Mouse (Mus musculus): ENCODE results near the gene Hamp. TPM values are rescaled to one million over a fixed set of nuclear protein-coding genes. Genes with fewer than 3 reads are reported as not detected.

The Hamp gene
- polyA plus RNA-seq, 1 experiment from 2014 or later, result not detected

DNA sequence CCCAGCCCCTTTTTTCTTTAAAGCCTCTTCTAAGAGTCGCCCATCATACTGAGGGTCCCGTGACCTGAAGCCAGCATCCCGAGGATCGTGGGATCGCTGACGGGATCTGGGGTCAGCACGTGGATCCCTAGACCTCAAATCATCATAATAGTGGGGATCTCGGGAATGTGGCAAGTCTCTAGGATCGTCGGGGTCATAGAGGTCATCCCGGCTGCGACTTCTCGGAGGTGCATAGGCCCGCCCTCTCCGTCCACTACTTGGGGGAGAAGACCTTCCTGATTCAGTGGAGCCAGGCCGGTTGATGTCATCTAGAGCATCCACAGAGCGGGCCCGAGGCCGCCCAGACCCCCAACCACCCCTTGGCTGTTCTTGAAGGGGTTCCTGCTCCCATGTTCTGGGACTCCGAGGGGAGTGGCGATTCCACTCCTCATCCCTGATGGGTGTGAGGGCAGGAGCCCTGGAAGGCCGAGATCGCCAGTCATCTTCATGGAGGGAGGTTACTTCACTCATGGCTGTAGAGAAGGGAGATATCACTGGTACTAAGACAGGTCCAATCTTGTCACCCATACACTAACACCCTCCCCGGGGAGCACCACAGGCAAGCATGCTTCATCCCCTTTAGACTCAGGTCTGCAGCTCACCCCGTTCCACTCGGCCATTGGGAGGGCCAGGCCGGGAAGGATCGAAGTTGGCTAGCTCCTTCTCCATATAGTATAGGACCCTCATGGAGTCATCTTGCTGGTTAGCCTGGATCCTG, 14.5 kb upstream of the Hamp start:
- Histone ChIP-seq H3K4me1 (replicated peaks; ENCODE audit: control insufficient read depth, insufficient read depth, low read length) (no peaks in the 10 kb centered on the region; the same call in 1 of the 2 replicates), H3K9me3 (ENCODE audit: control insufficient read depth, low read length) (no peaks in the 10 kb centered on the region), H3K9ac (ENCODE audit: low read depth, low read length) (peak overlapping the region; percentile 99), H3K36me3 (ENCODE audit: control insufficient read depth, insufficient read depth, low read length) (peaks cover 9% of the 10 kb centered on the region; the same call in 1 of the 2 replicates), H3K4me2 (replicated peaks; ENCODE audit: low read depth, low read length) (peak overlapping the region; percentile 85), H3K4me3 (ENCODE audit: low read depth, low read length) (peak overlapping the region; percentile 98), H3K27me3 (ENCODE audit: control insufficient read depth, insufficient read depth, low read length) (no peaks in the 10 kb centered on the region), H3K27ac (ENCODE audit: low read depth, low read length) (peak overlapping the region; percentile 98; the same call in 1 of the 2 replicates)
- 71% methylated on average over 28 of the region's 28 CpGs for WGBS
- ATAC-seq (ENCODE audit: low FRiP score) (no peak), DNase-seq (ENCODE audit: low spot score) (no peak)

DNA sequence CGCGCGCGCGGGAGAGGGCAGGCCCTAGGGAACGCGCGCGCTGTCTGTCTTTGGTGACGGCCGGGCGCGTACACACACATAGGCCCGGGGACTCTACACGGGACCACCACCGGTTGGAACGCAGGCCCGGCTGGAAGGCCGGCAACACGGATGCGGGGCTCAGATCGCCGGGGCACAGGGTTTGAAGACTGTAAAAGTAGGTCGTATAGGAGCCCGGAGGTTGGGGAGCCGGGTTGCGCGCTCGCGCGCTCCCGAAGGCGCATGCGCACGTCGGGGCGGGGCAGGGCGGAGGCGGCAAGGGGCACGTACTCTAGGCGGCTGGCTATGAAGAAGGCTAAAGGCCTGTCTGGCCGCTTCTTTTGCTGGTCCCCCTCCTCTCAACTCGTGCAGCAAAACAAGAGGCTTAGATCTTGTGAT, 13.5 kb upstream of the Hamp start:
- Histone ChIP-seq H3K4me1 (replicated peaks; ENCODE audit: control insufficient read depth, insufficient read depth, low read length) (no peaks in the 10 kb centered on the region; the same call in 1 of the 2 replicates), H3K27me3 (ENCODE audit: control insufficient read depth, insufficient read depth, low read length) (no peaks in the 10 kb centered on the region), H3K9ac (ENCODE audit: low read depth, low read length) (peak overlapping the region; percentile 99), H3K36me3 (ENCODE audit: control insufficient read depth, insufficient read depth, low read length) (peaks cover 14% of the 10 kb centered on the region), H3K9me3 (ENCODE audit: control insufficient read depth, low read length) (no peaks in the 10 kb centered on the region), H3K27ac (ENCODE audit: low read depth, low read length) (peak overlapping the region; percentile 98), H3K4me3 (ENCODE audit: low read depth, low read length) (peak overlapping the region; percentile 98), H3K4me2 (replicated peaks; ENCODE audit: low read depth, low read length) (peak overlapping the region; percentile 85)
- peak; percentile 65 for ATAC-seq (ENCODE audit: low FRiP score)
- DNase-seq (ENCODE audit: low spot score), result peak; percentile 91
- whole genome bisulfite sequencing, result 1% methylated on average over 42 of the region's 43 CpGs

DNA sequence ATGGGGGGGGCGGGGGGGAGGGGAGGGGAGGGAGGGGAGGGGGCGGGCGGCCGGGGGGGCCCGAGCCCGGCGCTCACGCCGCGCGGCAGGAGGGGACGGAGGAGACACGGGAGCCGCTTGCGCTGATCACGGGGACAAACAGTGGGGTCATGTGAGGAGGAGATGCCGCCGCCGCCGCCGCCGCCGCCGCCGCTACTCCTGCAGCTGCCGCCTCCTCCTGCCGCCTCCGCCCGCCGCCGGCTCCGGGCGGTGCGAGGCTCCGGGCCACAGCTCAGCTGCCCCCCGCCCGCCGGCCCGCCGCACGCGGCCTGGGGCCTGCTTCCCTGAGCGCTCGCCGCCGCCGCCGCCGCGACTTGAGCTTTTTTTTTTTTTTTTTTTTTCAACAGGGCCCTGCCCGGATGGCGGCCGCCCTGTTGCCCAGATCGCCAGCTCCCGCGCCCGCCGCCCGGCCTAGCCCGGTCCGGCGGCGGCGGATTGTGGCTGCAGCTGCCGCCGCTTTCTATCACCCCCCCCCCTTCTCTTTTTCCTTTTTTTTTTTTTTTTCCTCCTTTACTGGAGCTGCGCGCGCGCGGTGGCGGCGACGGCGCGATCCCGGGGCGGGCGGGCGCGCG, 13.0 kb upstream of the Hamp start, which contains the start of gene Usf2:
Gene Usf2, minus strand, starts transcription at position 48 of the 611 bp plus-strand sequence.
- no peaks in the 10 kb centered on the region; the same call in 1 of the 2 replicates for H3K4me1 ChIP-seq (replicated peaks; ENCODE audit: control insufficient read depth, insufficient read depth, low read length)
- H3K4me2 ChIP-seq (replicated peaks; ENCODE audit: low read depth, low read length), result peak within 1 kb of the TSS; percentile 85
- no peaks in the 10 kb centered on the region for H3K27me3 ChIP-seq (ENCODE audit: control insufficient read depth, insufficient read depth, low read length)
- DNase-seq (ENCODE audit: low spot score), result peak; percentile 80
- H3K9me3 ChIP-seq (ENCODE audit: control insufficient read depth, low read length), result no peaks in the 10 kb centered on the region
- H3K9ac ChIP-seq (ENCODE audit: low read depth, low read length), result peak within 1 kb of the TSS; percentile 99
- H3K4me3 ChIP-seq (ENCODE audit: low read depth, low read length), result peak within 1 kb of the TSS; percentile 98
- peak within 1 kb of the TSS; percentile 98 for H3K27ac ChIP-seq (ENCODE audit: low read depth, low read length)
- H3K36me3 ChIP-seq (ENCODE audit: control insufficient read depth, insufficient read depth, low read length), result peaks cover 14% of the 10 kb centered on the region
- ATAC-seq (ENCODE audit: low FRiP score), result peak; percentile 57
- under 1% methylated on average over 41 of the region's 82 CpGs for WGBS

DNA sequence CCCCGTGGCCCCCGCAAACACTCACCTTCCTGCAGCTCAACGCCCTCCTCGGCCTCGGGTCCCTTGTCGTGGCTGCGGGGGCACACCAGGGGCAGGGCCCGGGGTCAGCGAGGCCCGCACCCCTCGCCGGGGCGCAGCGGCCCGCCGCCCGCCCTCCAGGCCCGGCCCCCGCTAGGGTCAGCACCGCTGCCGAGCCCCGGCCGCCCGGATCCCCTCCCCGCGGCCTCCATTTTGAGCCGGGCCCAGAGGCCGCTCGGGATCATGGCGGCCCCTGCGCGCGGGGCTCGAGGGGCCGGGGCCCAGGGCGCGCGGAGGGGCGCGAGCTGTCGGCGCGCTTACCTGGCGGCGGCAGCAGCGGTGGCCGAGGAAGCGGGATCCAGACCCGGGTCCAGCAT, 12.5 kb upstream of the Hamp start:
- peak; percentile 50 for ATAC-seq (ENCODE audit: low FRiP score)
- Histone ChIP-seq H3K27ac (ENCODE audit: low read depth, low read length) (peak overlapping the region; percentile 98), H3K4me1 (replicated peaks; ENCODE audit: control insufficient read depth, insufficient read depth, low read length) (no peaks in the 10 kb centered on the region; the same call in 1 of the 2 replicates), H3K4me3 (ENCODE audit: low read depth, low read length) (peak overlapping the region; percentile 98), H3K9ac (ENCODE audit: low read depth, low read length) (peak overlapping the region; percentile 99), H3K4me2 (replicated peaks; ENCODE audit: low read depth, low read length) (peak overlapping the region; percentile 85), H3K27me3 (ENCODE audit: control insufficient read depth, insufficient read depth, low read length) (no peaks in the 10 kb centered on the region), H3K36me3 (ENCODE audit: control insufficient read depth, insufficient read depth, low read length) (peaks cover 14% of the 10 kb centered on the region), H3K9me3 (ENCODE audit: control insufficient read depth, low read length) (no peaks in the 10 kb centered on the region)
- 0% methylated on average over 19 of the region's 49 CpGs for WGBS
- DNase-seq (ENCODE audit: low spot score), result peak; percentile 68

DNA sequence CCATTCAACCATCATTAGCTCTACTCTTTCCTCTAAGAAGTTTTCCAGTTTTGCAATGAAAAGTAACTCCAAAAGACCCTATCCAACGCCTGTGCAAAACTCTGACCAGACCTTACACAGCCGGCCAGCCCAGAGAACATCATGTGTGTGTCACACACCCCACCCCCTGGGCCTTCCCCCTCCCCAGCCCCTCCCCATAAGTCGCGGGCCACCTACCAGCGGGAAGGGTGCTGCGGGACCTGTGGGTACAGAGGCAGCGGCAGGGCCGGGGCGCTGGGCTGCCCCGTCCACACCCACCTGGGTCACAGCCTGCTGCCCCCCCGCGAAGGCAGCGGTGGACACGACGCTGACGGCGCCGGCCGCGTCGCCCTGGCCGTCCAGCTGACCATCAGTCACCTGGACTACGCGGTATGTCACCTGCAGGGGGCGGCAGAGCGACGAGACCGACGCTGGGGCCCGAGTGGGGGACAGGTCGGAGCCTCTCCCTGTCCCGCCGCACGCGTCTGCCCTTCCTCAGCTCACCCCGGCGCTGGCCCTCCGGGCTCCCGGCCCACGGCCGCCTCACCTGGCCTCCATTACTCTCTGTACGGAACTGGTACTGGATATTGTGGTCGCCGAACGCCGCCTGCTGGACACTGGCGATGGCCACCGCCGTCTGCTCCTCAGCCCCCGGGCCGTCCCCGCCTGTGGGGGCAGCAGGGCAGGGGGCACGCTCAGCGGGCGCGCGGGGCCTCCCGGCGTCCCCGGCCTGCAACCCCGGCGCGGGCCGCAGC, 11.9 kb upstream of the Hamp start:
- peaks cover 14% of the 10 kb centered on the region for H3K36me3 ChIP-seq (ENCODE audit: control insufficient read depth, insufficient read depth, low read length)
- H3K27ac ChIP-seq (ENCODE audit: low read depth, low read length), result peak overlapping the region; percentile 98
- peak; percentile 84 for ATAC-seq (ENCODE audit: low FRiP score)
- peak; percentile 94 for DNase-seq (ENCODE audit: low spot score)
- no peaks in the 10 kb centered on the region for H3K9me3 ChIP-seq (ENCODE audit: control insufficient read depth, low read length)
- H3K9ac ChIP-seq (ENCODE audit: low read depth, low read length), result peak overlapping the region; percentile 99
- H3K4me2 ChIP-seq (replicated peaks; ENCODE audit: low read depth, low read length), result peak overlapping the region; percentile 85
- H3K4me1 ChIP-seq (replicated peaks; ENCODE audit: control insufficient read depth, insufficient read depth, low read length), result no peaks in the 10 kb centered on the region; the same call in 1 of the 2 replicates
- peak overlapping the region; percentile 98 for H3K4me3 ChIP-seq (ENCODE audit: low read depth, low read length)
- under 1% methylated on average over 62 of the region's 64 CpGs for WGBS
- no peaks in the 10 kb centered on the region for H3K27me3 ChIP-seq (ENCODE audit: control insufficient read depth, insufficient read depth, low read length)

DNA sequence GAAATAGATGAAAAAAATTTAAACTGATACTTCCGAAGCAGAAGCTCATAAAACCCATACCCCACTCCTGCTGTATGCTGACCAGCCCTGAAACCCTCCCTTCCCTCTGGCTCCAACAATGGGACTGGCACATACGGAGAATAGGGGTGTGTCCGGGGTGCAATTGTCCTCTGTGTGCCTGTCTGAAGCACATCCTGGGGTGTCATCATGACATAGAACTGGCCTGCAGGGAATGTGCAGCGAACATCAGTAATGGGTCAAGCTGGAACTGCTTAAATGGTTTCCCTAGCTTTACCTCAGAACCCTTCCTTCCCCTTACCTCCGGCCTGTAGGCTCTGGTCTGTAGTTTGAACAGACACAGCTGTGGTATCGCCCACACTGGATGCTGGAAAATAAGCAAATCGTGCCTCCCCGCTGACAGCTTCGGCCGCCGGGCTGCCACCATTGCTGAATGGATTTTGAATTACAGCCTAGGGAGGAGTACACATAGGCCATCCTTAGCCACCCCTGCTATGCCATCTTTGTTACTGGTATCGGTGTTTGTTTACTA, 11.2 kb upstream of the Hamp start:
- no peak for DNase-seq (ENCODE audit: low spot score)
- H3K36me3 ChIP-seq (ENCODE audit: control insufficient read depth, insufficient read depth, low read length), result peaks cover 14% of the 10 kb centered on the region
- H3K4me3 ChIP-seq (ENCODE audit: low read depth, low read length), result peak overlapping the region; percentile 98
- no peak overlapping the region for H3K27ac ChIP-seq (ENCODE audit: low read depth, low read length)
- no peak overlapping the region for H3K9ac ChIP-seq (ENCODE audit: low read depth, low read length)
- H3K27me3 ChIP-seq (ENCODE audit: control insufficient read depth, insufficient read depth, low read length), result no peaks in the 10 kb centered on the region
- 90% methylated on average over 12 of the region's 12 CpGs for WGBS
- ATAC-seq (ENCODE audit: low FRiP score), result no peak
- no peaks in the 10 kb centered on the region; the same call in 1 of the 2 replicates for H3K4me1 ChIP-seq (replicated peaks; ENCODE audit: control insufficient read depth, insufficient read depth, low read length)
- peak overlapping the region; percentile 85 for H3K4me2 ChIP-seq (replicated peaks; ENCODE audit: low read depth, low read length)
- no peaks in the 10 kb centered on the region for H3K9me3 ChIP-seq (ENCODE audit: control insufficient read depth, low read length)

DNA sequence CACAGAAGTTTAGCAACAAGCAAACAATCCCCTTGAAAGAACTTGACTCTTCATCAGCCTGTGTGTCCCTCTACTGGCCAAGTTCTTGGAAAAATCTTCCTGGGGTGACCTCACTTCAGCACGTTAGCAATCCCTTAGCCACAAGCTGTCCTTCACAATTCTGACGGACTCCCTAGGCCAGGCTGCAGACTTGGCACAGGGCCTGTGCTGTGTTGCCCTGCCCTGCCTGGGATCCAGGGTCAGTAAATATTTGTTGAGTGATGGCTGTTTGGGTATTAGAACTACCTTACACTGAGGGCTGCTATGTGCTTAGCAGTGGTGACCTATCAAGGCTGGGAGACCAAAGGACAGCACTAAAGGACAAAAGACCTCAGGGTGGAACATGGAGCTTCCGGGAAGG, 10.2 kb upstream of the Hamp start:
- 84% methylated on average over 3 of the region's 3 CpGs for WGBS
- Histone ChIP-seq H3K4me1 (replicated peaks; ENCODE audit: control insufficient read depth, insufficient read depth, low read length) (no peaks in the 10 kb centered on the region; the same call in 1 of the 2 replicates), H3K27ac (ENCODE audit: low read depth, low read length) (no peak overlapping the region), H3K36me3 (ENCODE audit: control insufficient read depth, insufficient read depth, low read length) (peaks cover 15% of the 10 kb centered on the region), H3K9ac (ENCODE audit: low read depth, low read length) (no peak overlapping the region), H3K4me3 (ENCODE audit: low read depth, low read length) (no peak overlapping the region), H3K27me3 (ENCODE audit: control insufficient read depth, insufficient read depth, low read length) (no peaks in the 10 kb centered on the region), H3K9me3 (ENCODE audit: control insufficient read depth, low read length) (no peaks in the 10 kb centered on the region), H3K4me2 (replicated peaks; ENCODE audit: low read depth, low read length) (no peak overlapping the region)
- DNase-seq (ENCODE audit: low spot score) (no peak), ATAC-seq (ENCODE audit: low FRiP score) (no peak)

DNA sequence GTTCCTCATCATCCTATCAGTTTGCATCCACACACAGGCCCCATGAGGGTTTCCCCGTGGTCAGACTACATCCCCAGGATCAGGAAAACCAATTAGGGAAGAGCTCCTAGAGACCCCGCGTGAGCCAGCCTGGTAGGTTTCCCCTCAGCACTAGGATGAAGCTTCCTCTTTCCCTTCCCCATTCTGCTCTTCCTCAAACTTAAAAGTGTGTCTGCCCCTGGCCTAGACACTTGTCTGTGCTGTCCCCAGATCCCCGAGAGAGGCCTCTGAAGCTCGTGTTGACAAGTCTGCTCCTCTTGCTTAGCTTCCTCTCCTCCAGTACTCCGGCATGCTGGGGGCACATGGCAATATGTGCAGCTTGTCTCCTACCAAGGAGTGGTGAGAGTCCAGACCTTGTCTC, 9.6 kb upstream of the Hamp start:
- H3K4me2 ChIP-seq (replicated peaks; ENCODE audit: low read depth, low read length), result no peak overlapping the region

More for the DNA sequence above, 9.6 kb upstream of the Hamp start:
- Histone ChIP-seq H3K27ac (ENCODE audit: low read depth, low read length) (no peak overlapping the region), H3K9ac (ENCODE audit: low read depth, low read length) (no peak overlapping the region), H3K36me3 (ENCODE audit: control insufficient read depth, insufficient read depth, low read length) (peaks cover 16% of the 10 kb centered on the region), H3K4me1 (replicated peaks; ENCODE audit: control insufficient read depth, insufficient read depth, low read length) (no peaks in the 10 kb centered on the region; the same call in 1 of the 2 replicates), H3K27me3 (ENCODE audit: control insufficient read depth, insufficient read depth, low read length) (no peaks in the 10 kb centered on the region), H3K9me3 (ENCODE audit: control insufficient read depth, low read length) (no peaks in the 10 kb centered on the region), H3K4me3 (ENCODE audit: low read depth, low read length) (no peak overlapping the region)
- WGBS, result 91% methylated on average over 6 of the region's 6 CpGs
- ATAC-seq (ENCODE audit: low FRiP score) (no peak), DNase-seq (ENCODE audit: low spot score) (no peak)
